Mouse (Mus musculus) myocyte (in vitro differentiated cells): Measurements from ENCODE around the gene Npm3. TPM values are rescaled to one million over a fixed set of nuclear protein-coding genes. Genes with fewer than 3 reads are reported as not detected.

ENCODE experiments used
- H3K27me3 ChIP-seq: one replicate; pipeline ENCODE4 v1.6.1; 2011; ENCODE audit not compliant: control insufficient read depth, insufficient read depth, insufficient read length
- H3K36me3 ChIP-seq: one replicate; pipeline ENCODE4 v1.6.1; 2011; ENCODE audit not compliant: control insufficient read depth, insufficient read depth
- H3K4me2 ChIP-seq: one replicate; pipeline ENCODE4 v1.6.1; 2011; ENCODE audit warnings: low read depth, control low read depth
- H3K4me3 ChIP-seq: one replicate; pipeline ENCODE4 v1.5.1; 2011; ENCODE audit warnings: mild to moderate bottlenecking, control low read depth, moderate library complexity
- H3K79me2 ChIP-seq: one replicate; pipeline ENCODE4 v1.6.1; 2011; ENCODE audit not compliant: control insufficient read depth, insufficient read depth
- H3ac ChIP-seq: one replicate; pipeline ENCODE4 v1.6.1; 2011; ENCODE audit not compliant: control insufficient read depth, insufficient read length
- CEBPB ChIP-seq: IDR thresholded peaks from 2 replicates; pipeline ENCODE4 v1.6.1; 2011; ENCODE audit warnings: mild to moderate bottlenecking, moderate library complexity; ENCODE audit not compliant: poor library complexity, insufficient read depth, severe bottlenecking
- E2F4 ChIP-seq: IDR thresholded peaks from one replicate; pipeline ENCODE4 v1.6.1; 2011; ENCODE audit warnings: mild to moderate bottlenecking, control low read depth, moderate library complexity; ENCODE audit not compliant: insufficient read depth
- MAX ChIP-seq: IDR thresholded peaks from one replicate; pipeline ENCODE4 v1.6.1; 2011; ENCODE audit warnings: low read depth, mild to moderate bottlenecking, control low read depth
- MYOD1 ChIP-seq, 3 experiments: IDR thresholded peaks; one replicate each; pipeline ENCODE4 v1.6.1; 2011; ENCODE audit warnings: control low read depth in 2 of 3, low read depth in 2 of 3, mild to moderate bottlenecking in 2 of 3, moderate library complexity in 1 of 3; ENCODE audit not compliant: insufficient read length in 2 of 3, control insufficient read depth in 1 of 3
- MYOG ChIP-seq, 3 experiments: IDR thresholded peaks; one replicate each; pipeline ENCODE4 v1.6.1; 2011; ENCODE audit warnings: control low read depth in 2 of 3, low read depth in 2 of 3, mild to moderate bottlenecking in 2 of 3; ENCODE audit not compliant: insufficient read length in 2 of 3, control insufficient read depth in 1 of 3, insufficient read depth in 1 of 3
- POLR2A ChIP-seq: IDR thresholded peaks from one replicate; pipeline ENCODE4 v1.6.1; 2011; ENCODE audit warnings: low read depth, mild to moderate bottlenecking, control low read depth, moderate library complexity; ENCODE audit not compliant: insufficient read length
- POLR2AphosphoS2 ChIP-seq: IDR thresholded peaks from one replicate; pipeline ENCODE4 v1.6.1; 2011; ENCODE audit warnings: low read depth, control low read depth; ENCODE audit not compliant: insufficient read length
- REST ChIP-seq: IDR thresholded peaks from one replicate; pipeline ENCODE4 v1.6.1; 2011; ENCODE audit warnings: mild to moderate bottlenecking, control low read depth, moderate library complexity; ENCODE audit not compliant: insufficient read depth, insufficient read length
- SRF ChIP-seq: IDR thresholded peaks from one replicate; pipeline ENCODE4 v1.6.1; 2011; ENCODE audit warnings: low read depth; ENCODE audit not compliant: control insufficient read depth, insufficient read length
- TCF12 ChIP-seq: IDR thresholded peaks from one replicate; pipeline ENCODE4 v1.6.1; 2011; ENCODE audit warnings: mild to moderate bottlenecking, control low read depth; ENCODE audit not compliant: poor library complexity, insufficient read depth, severe bottlenecking
- TCF3 ChIP-seq: IDR thresholded peaks from one replicate; pipeline ENCODE4 v1.6.1; 2011; ENCODE audit warnings: low read depth, control low read depth; ENCODE audit not compliant: insufficient read length
- USF1 ChIP-seq: IDR thresholded peaks from one replicate; pipeline ENCODE4 v1.6.1; 2011; ENCODE audit warnings: low read depth, mild to moderate bottlenecking, control low read depth, moderate library complexity
- polyA plus RNA-seq: library from polyadenylated mRNA; unstranded; fragments of >200 nt; fragmentation: generic; extraction: Trizol; gene quantifications from one replicate; pipeline ENCODE4 v1.2.1, GENCODE M21; 2012; ENCODE audit warnings: missing spikeins

Npm3 gene
- polyA plus RNA-seq, 1 experiment, result 97.2 TPM

GRCm38 (mm10) chr19:45745344-45746152 is 3.8 kb downstream of the Npm3 start:
- no peak overlapping the region for H3K4me3 ChIP-seq
- H3ac ChIP-seq, result no peak overlapping the region
- no peaks in the 10 kb centered on the region for H3K79me2 ChIP-seq
- H3K4me2 ChIP-seq, result no peak overlapping the region
- no peak for TF ChIP-seq CEBPB
- H3K27me3 ChIP-seq, result peaks cover 30% of the 10 kb centered on the region
- no peaks in the 10 kb centered on the region for H3K36me3 ChIP-seq

GRCm38 (mm10) chr19:45743619-45744018 is 5.8 kb downstream of the Npm3 start:
- Histone ChIP-seq H3K79me2 (no peaks in the 10 kb centered on the region), H3K4me3 (no peak overlapping the region), H3K4me2 (no peak overlapping the region), H3ac (no peak overlapping the region), H3K27me3 (peaks cover 39% of the 10 kb centered on the region), H3K36me3 (no peaks in the 10 kb centered on the region)
- no peak for TF ChIP-seq MYOD1 (IDR thresholded peaks at IDR 0.05; ENCODE audit: control insufficient read depth in 1 of 3, insufficient read length in 2 of 3, low read depth in 2 of 3)
- no peak for TF ChIP-seq MAX
- TF ChIP-seq POLR2A, result no peak
- TF ChIP-seq E2F4, result no peak
- no peak for TF ChIP-seq SRF
- TF ChIP-seq REST, result no peak
- no peak for TF ChIP-seq MYOG (IDR thresholded peaks at IDR 0.05; ENCODE audit: control insufficient read depth in 1 of 3, insufficient read depth in 1 of 3, insufficient read length in 2 of 3, low read depth in 2 of 3)
- TF ChIP-seq TCF12, result no peak

- H3K36me3 ChIP-seq, result no peaks in the 10 kb centered on the region
- H3ac ChIP-seq, result no peak overlapping the region
- no peak for TF ChIP-seq MYOD1 (IDR thresholded peaks at IDR 0.05; ENCODE audit: control insufficient read depth in 1 of 3, insufficient read length in 2 of 3, low read depth in 2 of 3)
- TF ChIP-seq REST, result no peak
- TF ChIP-seq USF1, result no peak
- no peak for TF ChIP-seq TCF12
- no peak for TF ChIP-seq E2F4
- no peak for TF ChIP-seq MAX
- TF ChIP-seq POLR2AphosphoS2, result no peak
- no peak for TF ChIP-seq MYOG (IDR thresholded peaks at IDR 0.05; ENCODE audit: control insufficient read depth in 1 of 3, insufficient read depth in 1 of 3, insufficient read length in 2 of 3, low read depth in 2 of 3)
- TF ChIP-seq CEBPB, result no peak
- TF ChIP-seq SRF, result no peak
- no peak for TF ChIP-seq POLR2A
- TF ChIP-seq TCF3, result no peak
- H3K4me2 ChIP-seq, result no peak overlapping the region
- no peaks in the 10 kb centered on the region for H3K79me2 ChIP-seq
- peaks cover 40% of the 10 kb centered on the region for H3K27me3 ChIP-seq
- H3K4me3 ChIP-seq, result no peak overlapping the region
Observed at GRCm38 (mm10) chr19:45742984-45743575, 6.3 kb downstream of the Npm3 start.

- no peak within 1 kb of the TSS for H3K4me2 ChIP-seq
- no peaks in the 10 kb centered on the region for H3K79me2 ChIP-seq
- H3K4me3 ChIP-seq, result no peak within 1 kb of the TSS
- H3ac ChIP-seq, result no peak within 1 kb of the TSS
- H3K36me3 ChIP-seq, result no peaks in the 10 kb centered on the region
- TF ChIP-seq MYOG (IDR thresholded peaks at IDR 0.05; ENCODE audit: control insufficient read depth in 1 of 3, insufficient read depth in 1 of 3, insufficient read length in 2 of 3, low read depth in 2 of 3) (no peak), POLR2A (no peak), POLR2AphosphoS2 (no peak), E2F4 (no peak), TCF3 (no peak), MAX (no peak), SRF (no peak), USF1 (no peak), REST (no peak)
- H3K27me3 ChIP-seq, result peaks cover 46% of the 10 kb centered on the region
Observed at GRCm38 (mm10) chr19:45742218-45742983, 7.0 kb downstream of the Npm3 start, which contains the start of gene Fgf8. Fgf8 (minus strand) TSS chr19:45742915.
